Mouse (Mus musculus) splenic B cell, adult 2 months (primary cell): Measurements from ENCODE around the gene Tgfa.

Experiments used
- DNase-seq: peaks from one replicate; pipeline ENCODE4 v3.0.0-alpha.2; 2011; ENCODE audit warnings: low read depth, low spot score
- H3K27me3 ChIP-seq: 2 replicates; pipeline ENCODE4 v1.6.1; 2012; ENCODE audit warnings: mild to moderate bottlenecking, low read length, moderate library complexity, mixed read lengths; ENCODE audit not compliant: control insufficient read depth, poor library complexity, insufficient read depth, severe bottlenecking
- H3K36me3 ChIP-seq: 2 replicates; pipeline ENCODE4 v1.6.1; 2012; ENCODE audit warnings: mild to moderate bottlenecking, low read length, moderate library complexity, mixed read lengths; ENCODE audit not compliant: control insufficient read depth, poor library complexity, insufficient read depth, severe bottlenecking

The Tgfa gene

DNA sequence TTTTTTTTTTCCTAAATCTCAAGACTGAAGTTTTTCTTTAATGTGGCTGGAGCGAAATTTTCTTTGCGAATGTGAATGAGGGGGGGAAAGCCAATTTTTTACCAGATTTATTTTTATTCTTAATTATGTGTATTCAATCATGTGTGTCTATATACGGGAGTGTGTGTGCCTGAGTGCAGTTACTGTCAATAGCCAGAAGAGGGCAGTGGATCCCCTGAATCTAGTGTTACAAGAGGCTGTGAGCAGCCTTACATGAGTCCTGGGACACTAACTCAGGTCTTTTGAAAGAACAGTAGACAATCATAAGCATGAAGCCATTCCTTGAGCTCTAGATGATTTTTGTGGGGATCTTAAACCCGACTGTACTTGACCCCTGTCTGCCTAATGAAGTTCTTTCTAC is 80.7 kb downstream of the Tgfa start:
- no peaks in the 10 kb centered on the region for H3K36me3 ChIP-seq
- no peak for DNase-seq
- no peaks in the 10 kb centered on the region for H3K27me3 ChIP-seq

DNA sequence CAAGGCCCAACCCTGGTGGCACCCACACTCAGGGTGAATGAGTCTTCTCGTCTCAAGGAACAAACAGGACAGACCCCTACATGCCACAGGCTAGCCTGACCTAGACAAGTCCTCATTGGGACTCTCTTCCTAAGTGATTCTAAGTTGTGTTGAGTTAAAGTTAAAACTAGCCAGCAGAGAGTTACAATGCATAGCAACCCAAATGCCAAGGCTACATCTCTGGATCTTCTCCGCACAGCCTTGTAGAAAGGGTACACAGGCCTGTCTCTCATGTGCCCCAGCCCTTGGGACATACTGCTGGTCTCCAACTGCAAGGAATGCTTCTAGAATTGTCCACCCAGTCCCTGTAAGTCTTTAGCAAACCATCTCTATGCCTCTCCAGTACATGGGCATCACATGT is 81.8 kb downstream of the Tgfa start:
- Histone ChIP-seq H3K27me3 (no peaks in the 10 kb centered on the region), H3K36me3 (no peaks in the 10 kb centered on the region)
- DNase-seq = no peak

DNA sequence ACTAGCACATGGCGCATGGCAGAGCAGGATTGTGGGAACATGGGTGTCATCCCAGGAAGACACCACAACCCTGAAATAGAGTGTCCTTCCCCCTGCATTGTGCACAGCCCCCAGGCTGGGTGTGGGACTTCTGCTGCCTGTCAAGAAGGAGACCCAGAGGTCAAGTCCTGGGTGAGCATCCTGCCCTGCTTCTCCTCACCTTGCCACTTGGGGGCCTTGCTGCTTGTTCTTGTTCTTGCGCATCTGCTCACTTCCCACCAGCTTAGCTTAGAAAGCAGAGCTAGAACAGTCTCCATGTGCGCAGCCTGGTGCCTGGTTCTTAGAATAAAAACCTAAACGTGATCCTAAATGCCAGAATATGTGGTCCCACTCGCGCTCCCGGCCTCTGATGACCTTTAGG is 82.6 kb downstream of the Tgfa start:
- Histone ChIP-seq H3K36me3 (no peaks in the 10 kb centered on the region), H3K27me3 (no peaks in the 10 kb centered on the region)
- no peak for DNase-seq

DNA sequence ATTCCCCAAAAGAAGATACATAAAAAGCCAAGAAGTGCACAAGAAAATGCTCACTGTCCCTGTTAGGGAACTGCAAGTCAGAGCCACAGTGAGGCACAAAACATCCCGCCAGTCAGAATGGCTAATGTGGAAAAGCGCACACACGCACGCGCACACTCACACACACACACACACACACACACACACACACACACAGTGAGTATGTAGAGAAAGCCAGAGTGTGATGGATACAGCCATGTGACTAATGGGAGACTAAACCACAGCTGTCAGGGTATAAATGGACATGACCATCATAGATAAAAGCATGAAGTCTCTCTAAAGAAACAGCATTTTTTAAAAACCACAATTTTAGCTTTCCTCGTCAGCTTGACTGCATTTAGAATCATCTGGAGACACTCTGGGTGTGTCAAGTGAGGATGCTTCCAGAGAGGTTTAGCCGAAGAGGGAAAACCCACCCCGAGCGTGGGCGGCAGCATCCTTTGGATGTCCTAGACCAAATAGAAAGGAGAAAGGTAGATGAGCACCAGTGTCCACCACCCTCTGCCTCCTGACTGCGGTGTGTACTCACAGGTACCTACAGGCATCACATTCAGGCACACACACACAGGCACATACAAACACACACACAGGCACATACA is 86.7 kb downstream of the Tgfa start:
- no peaks in the 10 kb centered on the region for H3K36me3 ChIP-seq
- no peak for DNase-seq

DNA sequence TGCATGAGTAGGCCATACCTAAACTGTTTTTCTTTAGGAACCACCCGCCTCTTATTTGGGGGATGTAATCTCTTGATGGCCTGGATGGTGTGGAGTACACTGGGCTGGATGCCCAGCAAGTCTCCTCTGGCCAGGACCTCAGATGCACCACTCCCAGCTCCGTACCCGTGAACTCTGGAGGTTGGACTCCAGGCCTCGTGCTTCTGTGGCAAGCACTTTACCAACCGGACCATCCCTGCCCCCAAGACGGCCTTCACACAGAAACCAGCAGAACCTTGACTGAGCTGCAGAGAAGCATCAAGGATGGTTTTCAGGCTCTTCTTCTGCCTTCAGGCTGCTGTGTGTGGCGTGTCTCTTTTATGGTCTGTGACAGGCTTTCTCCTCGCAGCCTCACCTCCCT is 98.3 kb downstream of the Tgfa start:
- Histone ChIP-seq H3K27me3 (no peaks in the 10 kb centered on the region), H3K36me3 (no peaks in the 10 kb centered on the region)
- no peak for DNase-seq

More for the DNA sequence above, 86.7 kb downstream of the Tgfa start:
- no peaks in the 10 kb centered on the region for H3K27me3 ChIP-seq

DNA sequence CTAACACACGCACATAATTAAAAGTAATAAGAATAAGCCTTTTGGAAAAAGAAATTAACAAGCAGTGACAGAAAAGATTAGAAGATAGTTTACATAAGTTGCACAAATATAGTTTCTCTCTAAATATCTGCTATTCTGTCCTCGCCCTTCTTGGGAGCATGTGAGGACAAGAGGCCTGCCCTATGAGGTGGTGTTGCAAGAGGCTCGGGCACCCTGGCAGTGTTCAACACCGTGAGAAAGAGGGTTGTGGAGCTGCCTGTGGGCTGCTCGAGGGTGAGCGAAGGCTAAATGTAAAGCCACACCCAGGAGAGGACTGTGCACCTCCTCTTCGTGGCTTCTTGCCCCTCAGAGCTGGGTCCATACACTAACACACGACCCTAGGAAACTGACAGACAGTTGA is 100.4 kb downstream of the Tgfa start:
- no peaks in the 10 kb centered on the region for H3K27me3 ChIP-seq
- no peaks in the 10 kb centered on the region for H3K36me3 ChIP-seq
- DNase-seq = no peak

DNA sequence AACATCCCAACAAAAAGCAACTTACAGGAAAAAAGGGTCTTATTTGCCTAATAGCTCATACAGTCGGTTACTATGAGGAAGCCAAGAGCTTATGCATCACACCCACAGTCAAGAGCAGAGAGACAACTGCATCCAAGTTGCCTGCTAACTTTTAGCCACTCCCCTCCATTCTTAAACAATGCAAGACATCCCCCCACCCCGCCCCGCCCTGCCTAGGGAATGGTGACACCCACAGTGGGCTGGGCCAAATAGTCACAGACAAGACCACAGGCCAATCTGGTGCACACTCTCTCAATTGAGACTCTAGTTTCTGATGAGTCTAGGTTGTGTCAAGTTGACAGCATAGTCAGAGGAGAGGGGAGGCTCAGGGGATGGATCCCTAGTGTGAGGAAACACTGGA is 101.1 kb downstream of the Tgfa start:
- Histone ChIP-seq H3K27me3 (no peaks in the 10 kb centered on the region), H3K36me3 (no peaks in the 10 kb centered on the region)
- DNase-seq = no peak

DNA sequence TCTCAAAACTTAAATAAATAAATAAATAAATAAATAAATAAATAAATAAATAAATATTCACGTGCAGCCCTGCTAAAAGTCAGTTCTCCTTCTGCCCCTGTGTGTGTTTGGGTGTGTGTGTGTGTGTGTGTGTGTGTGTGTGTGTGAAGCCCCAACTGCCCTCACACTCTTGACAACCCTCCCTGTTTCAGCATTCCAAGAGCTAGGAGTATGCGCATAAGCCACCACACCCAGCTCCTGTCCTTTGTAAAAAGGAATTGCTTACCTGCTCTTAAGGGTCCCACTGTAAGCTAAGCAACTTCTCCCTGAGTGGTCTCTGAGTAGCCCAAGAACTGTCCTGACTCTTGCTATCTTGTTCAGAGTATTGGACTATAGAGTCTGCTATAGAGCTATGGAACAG is 101.9 kb downstream of the Tgfa start:
- no peak for DNase-seq
- Histone ChIP-seq H3K36me3 (no peaks in the 10 kb centered on the region), H3K27me3 (no peaks in the 10 kb centered on the region)

DNA sequence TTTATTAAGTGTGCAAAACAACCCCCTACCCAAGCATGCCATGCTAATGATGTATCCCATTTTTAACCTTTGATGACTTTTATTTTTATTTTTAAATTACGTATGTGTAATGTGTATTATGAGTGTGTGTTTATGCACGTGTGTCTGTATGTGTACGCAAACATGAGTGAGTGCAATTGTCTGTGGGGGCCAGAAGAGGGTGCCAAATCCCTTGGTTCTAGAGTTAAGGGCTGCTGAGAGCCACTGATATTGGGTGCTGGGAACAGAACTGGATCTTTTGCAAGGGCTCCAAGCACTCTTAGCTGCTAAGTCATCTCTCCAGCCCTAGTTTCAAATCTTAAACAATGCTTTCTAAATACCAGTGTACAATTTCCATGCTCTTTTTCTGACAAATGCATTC is 103.9 kb downstream of the Tgfa start:
- no peak for DNase-seq
- H3K27me3 ChIP-seq = no peaks in the 10 kb centered on the region
- no peaks in the 10 kb centered on the region for H3K36me3 ChIP-seq

DNA sequence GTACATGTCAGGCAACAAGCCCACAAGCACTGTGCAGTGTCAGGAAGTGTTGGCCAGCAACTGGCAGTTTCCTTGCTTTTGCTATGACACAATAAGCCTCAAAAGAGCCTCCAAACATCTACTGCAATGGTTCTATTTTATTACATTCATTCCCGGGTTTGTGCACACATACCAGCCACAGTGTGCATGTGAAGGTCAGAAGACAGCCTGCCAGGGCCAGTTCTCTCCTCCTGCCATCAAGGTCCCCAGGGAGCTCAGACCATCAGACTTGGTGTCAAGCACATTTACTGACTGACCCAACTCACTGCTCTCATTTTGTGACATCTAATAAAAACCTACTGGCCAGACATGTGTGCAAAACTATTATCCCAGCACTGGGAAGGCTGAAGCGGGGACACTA is 104.4 kb downstream of the Tgfa start:
- Histone ChIP-seq H3K27me3 (no peaks in the 10 kb centered on the region), H3K36me3 (no peaks in the 10 kb centered on the region)
- no peak for DNase-seq

DNA sequence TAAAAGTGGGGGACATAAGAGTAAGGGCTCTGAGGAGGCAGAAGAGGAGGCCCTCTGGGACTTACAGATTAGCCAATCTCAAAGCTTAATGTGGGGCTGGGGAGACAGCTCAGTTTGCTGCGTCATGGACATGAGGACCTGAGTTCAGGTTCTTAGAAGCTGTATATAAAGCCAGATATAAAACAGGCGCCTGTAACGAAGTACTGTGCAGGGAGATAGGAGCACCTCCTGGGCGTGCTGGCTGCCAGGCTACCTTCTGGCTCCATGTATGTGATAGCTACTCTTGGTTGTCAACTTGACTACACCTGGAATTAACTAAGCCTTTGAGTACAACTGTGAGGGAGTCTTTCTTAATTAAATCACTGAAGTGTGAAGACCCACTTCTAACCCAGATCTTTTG is 110.7 kb downstream of the Tgfa start:
- no peak for DNase-seq
- Histone ChIP-seq H3K27me3 (no peaks in the 10 kb centered on the region), H3K36me3 (no peaks in the 10 kb centered on the region)

DNA sequence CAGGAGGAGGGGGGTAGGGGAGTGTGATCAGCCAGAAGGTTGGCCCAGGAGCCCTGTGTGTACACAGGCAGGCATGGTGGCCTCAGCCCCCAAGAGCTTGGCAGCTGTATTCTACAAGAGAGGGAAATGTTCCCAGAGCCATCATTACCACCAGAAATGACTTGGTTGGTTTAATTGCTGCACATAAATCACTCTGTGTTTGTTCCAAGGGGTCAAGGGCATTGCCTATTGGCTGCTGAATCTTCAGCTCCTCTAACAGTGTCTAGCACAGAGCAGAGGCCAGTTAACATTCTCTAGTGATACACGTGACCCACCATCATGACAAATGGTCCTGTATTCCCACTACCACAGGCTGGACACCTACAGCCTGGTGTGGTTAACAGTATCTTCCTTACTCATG is 119.0 kb downstream of the Tgfa start:
- no peak for DNase-seq
- no peaks in the 10 kb centered on the region; the same call in 1 of the 2 replicates for H3K27me3 ChIP-seq
- no peaks in the 10 kb centered on the region for H3K36me3 ChIP-seq

DNA sequence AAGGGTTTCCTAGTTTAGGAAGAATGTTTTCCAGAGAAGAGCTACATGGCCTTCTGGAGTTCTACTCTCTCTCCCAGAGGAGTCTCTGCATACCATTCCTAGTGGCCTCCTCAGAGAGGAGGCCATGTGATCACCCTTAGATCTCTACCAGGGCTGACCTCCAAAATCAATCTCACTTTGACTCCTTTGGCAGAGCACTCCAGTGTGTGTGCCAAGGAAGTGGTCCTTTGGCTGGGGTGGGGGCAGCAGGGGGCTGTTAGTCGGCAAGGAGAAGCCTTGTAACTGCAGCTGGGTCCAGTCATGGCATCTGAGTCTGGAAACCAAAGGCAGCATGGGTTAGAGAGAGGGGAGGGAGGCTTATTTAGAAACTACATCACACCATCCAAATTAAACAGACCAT is 122.0 kb downstream of the Tgfa start:
- Histone ChIP-seq H3K36me3 (no peaks in the 10 kb centered on the region), H3K27me3 (no peaks in the 10 kb centered on the region; the same call in 1 of the 2 replicates)
- DNase-seq = no peak

DNA sequence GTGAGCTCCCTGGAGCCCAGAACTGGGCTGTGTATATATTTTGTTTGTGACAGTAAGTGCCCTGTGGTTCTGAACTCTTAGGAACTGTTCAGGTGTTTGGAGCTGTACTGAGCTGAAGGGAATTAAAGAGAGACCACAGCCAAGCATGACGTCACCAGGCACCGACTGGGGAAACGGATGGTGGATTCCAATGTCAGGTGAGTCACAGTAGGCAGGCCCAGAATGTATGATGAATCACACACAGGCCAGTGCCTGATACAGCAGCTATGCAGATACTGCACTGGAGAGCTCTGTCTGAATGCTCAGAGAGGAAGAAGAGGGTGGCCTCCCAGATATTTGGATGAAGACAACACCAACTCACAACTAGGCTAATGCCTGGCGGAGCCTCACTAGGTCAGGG is 123.8 kb downstream of the Tgfa start:
- Histone ChIP-seq H3K36me3 (no peaks in the 10 kb centered on the region), H3K27me3 (no peaks in the 10 kb centered on the region)
- DNase-seq = no peak

DNA sequence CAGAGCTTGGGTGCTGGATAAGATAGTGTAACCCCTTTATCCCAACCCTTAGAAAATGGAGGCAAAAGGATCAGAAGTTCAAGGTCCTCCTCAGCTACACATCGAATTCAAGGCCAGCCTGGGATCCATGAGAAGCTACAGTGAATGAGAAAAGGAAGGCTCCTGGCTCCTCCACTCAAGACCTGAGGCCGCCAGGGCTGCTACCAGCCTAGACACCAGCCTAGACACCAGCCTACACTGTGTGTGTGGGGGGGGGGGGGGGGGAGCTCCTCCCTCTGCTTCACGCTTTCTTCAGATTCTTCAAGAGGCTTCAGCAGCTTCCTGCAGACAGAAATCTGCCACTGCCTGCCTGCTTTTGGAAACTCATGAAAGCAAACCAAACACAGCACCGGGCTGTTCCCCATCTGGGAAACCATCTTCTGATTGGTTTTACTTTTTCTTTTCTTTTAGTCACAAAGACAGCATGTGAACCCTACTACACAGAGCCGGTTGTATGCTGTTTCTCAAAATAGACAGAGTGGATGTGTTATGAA is 127.1 kb downstream of the Tgfa start:
- no peaks in the 10 kb centered on the region for H3K36me3 ChIP-seq
- no peaks in the 10 kb centered on the region for H3K27me3 ChIP-seq
- no peak for DNase-seq

DNA sequence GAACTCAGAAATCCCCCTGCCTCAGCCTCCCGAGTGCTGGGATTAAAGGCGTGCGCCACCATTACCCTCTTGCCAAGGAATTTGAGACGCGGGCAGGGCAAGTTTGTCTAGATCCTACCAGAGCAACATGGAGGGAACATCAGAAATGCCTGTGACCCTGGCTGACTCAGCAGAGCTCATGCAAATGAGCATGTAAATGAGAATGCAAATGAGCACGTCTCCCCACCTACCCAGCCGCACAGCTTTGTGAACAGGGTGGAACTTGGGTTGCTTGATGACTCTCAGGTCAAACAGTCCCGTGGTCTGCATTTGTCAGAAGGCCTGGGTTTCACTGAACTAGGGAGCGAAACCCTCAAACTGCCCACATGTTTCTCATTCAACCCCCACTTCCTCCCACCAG is 128.0 kb downstream of the Tgfa start:
- Histone ChIP-seq H3K27me3 (no peaks in the 10 kb centered on the region), H3K36me3 (no peaks in the 10 kb centered on the region)
- DNase-seq = no peak
